Mouse (Mus musculus): ENCODE measurements around the gene Abhd12. TPM values are rescaled to one million over a fixed set of nuclear protein-coding genes. Genes with fewer than 3 reads are reported as not detected.

Abhd12 gene
- polyA plus RNA-seq, 1 experiment from 2014 or later = 55.1 TPM

GRCm38 (mm10) chr2:150933482-150933881 is 28.9 kb upstream of the Abhd12 start:
- DNase-seq (ENCODE audit: low spot score, missing footprints) (peak; percentile 19), ATAC-seq (ENCODE audit: low FRiP score) (no peak)
- Histone ChIP-seq H3K4me1 (ENCODE audit: control insufficient read depth, insufficient read depth, low read length) (no peaks in the 10 kb centered on the region), H3K27ac (ENCODE audit: low read depth, low read length) (no peak overlapping the region), H3K4me3 (ENCODE audit: low read depth, low read length) (no peak overlapping the region), H3K4me2 (no peak overlapping the region), H3K9ac (ENCODE audit: low read length) (no peak overlapping the region), H3K27me3 (ENCODE audit: control insufficient read depth, insufficient read depth, low read length) (no peaks in the 10 kb centered on the region), H3K9me3 (ENCODE audit: control insufficient read depth, low read length) (no peaks in the 10 kb centered on the region), H3K36me3 (ENCODE audit: control insufficient read depth, insufficient read depth, low read length) (peaks cover 8% of the 10 kb centered on the region; the same call in 1 of the 2 replicates)
- WGBS = 81% methylated on average over 19 of the region's 19 CpGs

GRCm38 (mm10) chr2:150930806-150931205 is 26.3 kb upstream of the Abhd12 start:
- Histone ChIP-seq H3K9ac (ENCODE audit: low read length) (no peak overlapping the region), H3K36me3 (ENCODE audit: control insufficient read depth, insufficient read depth, low read length) (peaks cover 5% of the 10 kb centered on the region; the same call in 1 of the 2 replicates), H3K4me3 (ENCODE audit: low read depth, low read length) (no peak overlapping the region), H3K9me3 (ENCODE audit: control insufficient read depth, low read length) (no peaks in the 10 kb centered on the region), H3K27ac (ENCODE audit: low read depth, low read length) (no peak overlapping the region), H3K27me3 (ENCODE audit: control insufficient read depth, insufficient read depth, low read length) (no peaks in the 10 kb centered on the region), H3K4me1 (ENCODE audit: control insufficient read depth, insufficient read depth, low read length) (no peaks in the 10 kb centered on the region), H3K4me2 (no peak overlapping the region)
- no peak for ATAC-seq (ENCODE audit: low FRiP score)
- no peak for DNase-seq (ENCODE audit: low spot score, missing footprints)
- 76% methylated on average over 3 of the region's 3 CpGs for WGBS

GRCm38 (mm10) chr2:150929156-150929555 is 24.6 kb upstream of the Abhd12 start:
- 88% methylated on average over 6 of the region's 6 CpGs for WGBS

GRCm38 (mm10) chr2:150927038-150927720 is 22.6 kb upstream of the Abhd12 start:
- H3K4me3 ChIP-seq (ENCODE audit: low read depth, low read length) = no peak overlapping the region
- H3K27ac ChIP-seq (ENCODE audit: low read depth, low read length) = no peak overlapping the region
- ATAC-seq (ENCODE audit: low FRiP score) = no peak
- H3K9me3 ChIP-seq (ENCODE audit: control insufficient read depth, low read length) = no peaks in the 10 kb centered on the region
- no peaks in the 10 kb centered on the region for H3K4me1 ChIP-seq (ENCODE audit: control insufficient read depth, insufficient read depth, low read length)
- H3K27me3 ChIP-seq (ENCODE audit: control insufficient read depth, insufficient read depth, low read length) = no peaks in the 10 kb centered on the region
- no peak overlapping the region for H3K4me2 ChIP-seq
- no peak for DNase-seq (ENCODE audit: low spot score, missing footprints)
- H3K36me3 ChIP-seq (ENCODE audit: control insufficient read depth, insufficient read depth, low read length) = no peaks in the 10 kb centered on the region; the same call in 1 of the 2 replicates
- no peak overlapping the region for H3K9ac ChIP-seq (ENCODE audit: low read length)
- 95% methylated on average over 11 of the region's 11 CpGs for WGBS

More at GRCm38 (mm10) chr2:150929156-150929555, 24.6 kb upstream of the Abhd12 start:
- no peaks in the 10 kb centered on the region for H3K27me3 ChIP-seq (ENCODE audit: control insufficient read depth, insufficient read depth, low read length)
- no peak overlapping the region for H3K9ac ChIP-seq (ENCODE audit: low read length)
- no peak for DNase-seq (ENCODE audit: low spot score, missing footprints)
- no peak overlapping the region for H3K4me2 ChIP-seq
- no peak for ATAC-seq (ENCODE audit: low FRiP score)
- H3K4me3 ChIP-seq (ENCODE audit: low read depth, low read length) = no peak overlapping the region
- no peak overlapping the region for H3K27ac ChIP-seq (ENCODE audit: low read depth, low read length)
- H3K9me3 ChIP-seq (ENCODE audit: control insufficient read depth, low read length) = no peaks in the 10 kb centered on the region
- H3K36me3 ChIP-seq (ENCODE audit: control insufficient read depth, insufficient read depth, low read length) = peaks cover under 1% of the 10 kb centered on the region; the same call in 1 of the 2 replicates
- H3K4me1 ChIP-seq (ENCODE audit: control insufficient read depth, insufficient read depth, low read length) = no peaks in the 10 kb centered on the region

GRCm38 (mm10) chr2:150923505-150923904 is 19.0 kb upstream of the Abhd12 start:
- Histone ChIP-seq H3K9me3 (ENCODE audit: control insufficient read depth, low read length) (no peaks in the 10 kb centered on the region), H3K27me3 (ENCODE audit: control insufficient read depth, insufficient read depth, low read length) (no peaks in the 10 kb centered on the region), H3K9ac (ENCODE audit: low read length) (no peak overlapping the region), H3K4me2 (no peak overlapping the region), H3K36me3 (ENCODE audit: control insufficient read depth, insufficient read depth, low read length) (peaks cover 2% of the 10 kb centered on the region; the same call in 1 of the 2 replicates), H3K4me1 (ENCODE audit: control insufficient read depth, insufficient read depth, low read length) (no peaks in the 10 kb centered on the region), H3K27ac (ENCODE audit: low read depth, low read length) (no peak overlapping the region), H3K4me3 (ENCODE audit: low read depth, low read length) (no peak overlapping the region)
- DNase-seq (ENCODE audit: low spot score, missing footprints) = no peak
- WGBS = 87% methylated on average over 7 of the region's 7 CpGs
- ATAC-seq (ENCODE audit: low FRiP score) = no peak

- ATAC-seq (ENCODE audit: low FRiP score) (no peak), DNase-seq (ENCODE audit: low spot score, missing footprints) (no peak)
- Histone ChIP-seq H3K27ac (ENCODE audit: low read depth, low read length) (no peak overlapping the region), H3K9me3 (ENCODE audit: control insufficient read depth, low read length) (no peaks in the 10 kb centered on the region), H3K27me3 (ENCODE audit: control insufficient read depth, insufficient read depth, low read length) (no peaks in the 10 kb centered on the region), H3K36me3 (ENCODE audit: control insufficient read depth, insufficient read depth, low read length) (peaks cover 2% of the 10 kb centered on the region; the same call in 1 of the 2 replicates), H3K4me1 (ENCODE audit: control insufficient read depth, insufficient read depth, low read length) (no peaks in the 10 kb centered on the region), H3K9ac (ENCODE audit: low read length) (no peak overlapping the region), H3K4me3 (ENCODE audit: low read depth, low read length) (no peak overlapping the region), H3K4me2 (no peak overlapping the region)
- WGBS = 93% methylated on average over 3 of the region's 3 CpGs
These were observed 18.5 kb upstream of the Abhd12 start for GRCm38 (mm10) chr2:150923026-150923425.

- H3K27me3 ChIP-seq (ENCODE audit: control insufficient read depth, insufficient read depth, low read length) = no peaks in the 10 kb centered on the region
- ATAC-seq (ENCODE audit: low FRiP score) (no peak), DNase-seq (ENCODE audit: low spot score, missing footprints) (no peak)
- no peak overlapping the region for H3K9ac ChIP-seq (ENCODE audit: low read length)
- WGBS = 96% methylated on average over 4 of the region's 4 CpGs
- no peaks in the 10 kb centered on the region for H3K9me3 ChIP-seq (ENCODE audit: control insufficient read depth, low read length)
- H3K27ac ChIP-seq (ENCODE audit: low read depth, low read length) = no peak overlapping the region
- peaks cover 4% of the 10 kb centered on the region for H3K36me3 ChIP-seq (ENCODE audit: control insufficient read depth, insufficient read depth, low read length)
- H3K4me3 ChIP-seq (ENCODE audit: low read depth, low read length) = no peak overlapping the region
- H3K4me2 ChIP-seq = no peak overlapping the region
- H3K4me1 ChIP-seq (ENCODE audit: control insufficient read depth, insufficient read depth, low read length) = no peaks in the 10 kb centered on the region
These were observed 17.6 kb upstream of the Abhd12 start for GRCm38 (mm10) chr2:150922165-150922564.

GRCm38 (mm10) chr2:150921697-150922096 is 17.2 kb upstream of the Abhd12 start:
- Histone ChIP-seq H3K27me3 (ENCODE audit: control insufficient read depth, insufficient read depth, low read length) (no peaks in the 10 kb centered on the region), H3K4me3 (ENCODE audit: low read depth, low read length) (no peak overlapping the region), H3K4me2 (no peak overlapping the region), H3K4me1 (ENCODE audit: control insufficient read depth, insufficient read depth, low read length) (no peaks in the 10 kb centered on the region), H3K36me3 (ENCODE audit: control insufficient read depth, insufficient read depth, low read length) (peaks cover 4% of the 10 kb centered on the region), H3K27ac (ENCODE audit: low read depth, low read length) (no peak overlapping the region), H3K9me3 (ENCODE audit: control insufficient read depth, low read length) (no peaks in the 10 kb centered on the region), H3K9ac (ENCODE audit: low read length) (no peak overlapping the region)
- DNase-seq (ENCODE audit: low spot score, missing footprints) = no peak
- no peak for ATAC-seq (ENCODE audit: low FRiP score)
- 92% methylated on average over 6 of the region's 6 CpGs for WGBS

GRCm38 (mm10) chr2:150920543-150920942 is 16.0 kb upstream of the Abhd12 start:
- no peaks in the 10 kb centered on the region for H3K9me3 ChIP-seq (ENCODE audit: control insufficient read depth, low read length)
- no peaks in the 10 kb centered on the region for H3K4me1 ChIP-seq (ENCODE audit: control insufficient read depth, insufficient read depth, low read length)
- 90% methylated on average over 3 of the region's 3 CpGs for WGBS
- H3K4me2 ChIP-seq = no peak overlapping the region
- H3K27ac ChIP-seq (ENCODE audit: low read depth, low read length) = no peak overlapping the region
- peaks cover 4% of the 10 kb centered on the region for H3K36me3 ChIP-seq (ENCODE audit: control insufficient read depth, insufficient read depth, low read length)
- ATAC-seq (ENCODE audit: low FRiP score) = no peak
- no peak overlapping the region for H3K9ac ChIP-seq (ENCODE audit: low read length)
- H3K27me3 ChIP-seq (ENCODE audit: control insufficient read depth, insufficient read depth, low read length) = no peaks in the 10 kb centered on the region
- H3K4me3 ChIP-seq (ENCODE audit: low read depth, low read length) = no peak overlapping the region
- DNase-seq (ENCODE audit: low spot score, missing footprints) = no peak

Measured in midbrain, embryonic 11.5 days (tissue).